Mouse (Mus musculus): Measurements from ENCODE around the gene Btg3. TPM values are rescaled to one million over a fixed set of nuclear protein-coding genes. Genes with fewer than 3 reads are reported as not detected.

The Btg3 gene
- polyA plus RNA-seq, 1 experiment from 2014 or later: 90.6 TPM

GRCm38 (mm10) chr16:78317960-78318359, 59.0 kb downstream of the Btg3 start:
- ATAC-seq (replicated peaks; ENCODE audit: insufficient number of reproducible peaks, low FRiP score, low TSS enrichment): no peak; the same call in 1 of the 2 replicates
- Histone ChIP-seq H3K9me3 (replicated peaks; ENCODE audit: control insufficient read depth, low read length) (no peaks in the 10 kb centered on the region), H3K27ac (ENCODE audit: low read depth, low read length) (no peak overlapping the region), H3K4me1 (ENCODE audit: control insufficient read depth, insufficient read depth, low read length) (peaks cover 35% of the 10 kb centered on the region), H3K4me2 (peak overlapping the region; percentile 25), H3K36me3 (ENCODE audit: control insufficient read depth, insufficient read depth, low read length) (no peaks in the 10 kb centered on the region), H3K4me3 (ENCODE audit: low read depth, low read length) (no peak overlapping the region), H3K9ac (ENCODE audit: low read depth, low read length) (no peak overlapping the region), H3K27me3 (ENCODE audit: control insufficient read depth, insufficient read depth, low read length) (no peaks in the 10 kb centered on the region)
- 28% methylated on average over 7 of the region's 7 CpGs for WGBS (ENCODE audit: insufficient replicate concordance)

- Histone ChIP-seq H3K4me3 (ENCODE audit: low read depth, low read length) (no peak overlapping the region), H3K36me3 (ENCODE audit: control insufficient read depth, insufficient read depth, low read length) (no peaks in the 10 kb centered on the region), H3K4me1 (ENCODE audit: control insufficient read depth, insufficient read depth, low read length) (peaks cover 28% of the 10 kb centered on the region), H3K4me2 (no peak overlapping the region), H3K9me3 (replicated peaks; ENCODE audit: control insufficient read depth, low read length) (no peaks in the 10 kb centered on the region), H3K9ac (ENCODE audit: low read depth, low read length) (no peak overlapping the region), H3K27me3 (ENCODE audit: control insufficient read depth, insufficient read depth, low read length) (no peaks in the 10 kb centered on the region), H3K27ac (ENCODE audit: low read depth, low read length) (no peak overlapping the region)
- ATAC-seq (replicated peaks; ENCODE audit: insufficient number of reproducible peaks, low FRiP score, low TSS enrichment): no peak
- WGBS (ENCODE audit: insufficient replicate concordance): 78% methylated on average over 9 of the region's 9 CpGs
Measured at GRCm38 (mm10) chr16:78316849-78317248, 60.1 kb downstream of the Btg3 start.

- peaks cover 27% of the 10 kb centered on the region for H3K4me1 ChIP-seq (ENCODE audit: control insufficient read depth, insufficient read depth, low read length)
- no peak overlapping the region for H3K9ac ChIP-seq (ENCODE audit: low read depth, low read length)
- H3K27me3 ChIP-seq (ENCODE audit: control insufficient read depth, insufficient read depth, low read length): no peaks in the 10 kb centered on the region
- peak overlapping the region; percentile 31 for H3K4me2 ChIP-seq
- ATAC-seq (replicated peaks; ENCODE audit: insufficient number of reproducible peaks, low FRiP score, low TSS enrichment): no peak
- 41% methylated on average over 6 of the region's 6 CpGs for WGBS (ENCODE audit: insufficient replicate concordance)
- no peaks in the 10 kb centered on the region for H3K9me3 ChIP-seq (replicated peaks; ENCODE audit: control insufficient read depth, low read length)
- no peak overlapping the region for H3K4me3 ChIP-seq (ENCODE audit: low read depth, low read length)
- H3K27ac ChIP-seq (ENCODE audit: low read depth, low read length): no peak overlapping the region
- H3K36me3 ChIP-seq (ENCODE audit: control insufficient read depth, insufficient read depth, low read length): no peaks in the 10 kb centered on the region
Measured at GRCm38 (mm10) chr16:78314026-78314425, 63.0 kb downstream of the Btg3 start.

- H3K9me3 ChIP-seq (replicated peaks; ENCODE audit: control insufficient read depth, low read length): no peaks in the 10 kb centered on the region
- H3K4me3 ChIP-seq (ENCODE audit: low read depth, low read length): no peak overlapping the region
- H3K4me2 ChIP-seq: peak overlapping the region; percentile 3; the same call in 1 of the 2 replicates
- H3K4me1 ChIP-seq (ENCODE audit: control insufficient read depth, insufficient read depth, low read length): peaks cover 30% of the 10 kb centered on the region
- H3K27me3 ChIP-seq (ENCODE audit: control insufficient read depth, insufficient read depth, low read length): no peaks in the 10 kb centered on the region
- no peak for ATAC-seq (replicated peaks; ENCODE audit: insufficient number of reproducible peaks, low FRiP score, low TSS enrichment)
- 66% methylated on average over 16 of the region's 16 CpGs for WGBS (ENCODE audit: insufficient replicate concordance)
- 0 out of 2 replicates have a peak overlapping the region, but pooled peaks have one; percentile 24 for H3K27ac ChIP-seq (ENCODE audit: low read depth, low read length)
- H3K36me3 ChIP-seq (ENCODE audit: control insufficient read depth, insufficient read depth, low read length): no peaks in the 10 kb centered on the region
- no peak overlapping the region for H3K9ac ChIP-seq (ENCODE audit: low read depth, low read length)
Measured at GRCm38 (mm10) chr16:78313135-78313887, 63.7 kb downstream of the Btg3 start.

GRCm38 (mm10) chr16:78309258-78309657, 67.7 kb downstream of the Btg3 start:
- Histone ChIP-seq H3K4me1 (ENCODE audit: control insufficient read depth, insufficient read depth, low read length) (peaks cover 28% of the 10 kb centered on the region), H3K9ac (ENCODE audit: low read depth, low read length) (no peak overlapping the region), H3K4me3 (ENCODE audit: low read depth, low read length) (no peak overlapping the region), H3K27me3 (ENCODE audit: control insufficient read depth, insufficient read depth, low read length) (no peaks in the 10 kb centered on the region), H3K9me3 (replicated peaks; ENCODE audit: control insufficient read depth, low read length) (no peaks in the 10 kb centered on the region), H3K27ac (ENCODE audit: low read depth, low read length) (peak overlapping the region; percentile 22; the same call in 1 of the 2 replicates), H3K36me3 (ENCODE audit: control insufficient read depth, insufficient read depth, low read length) (no peaks in the 10 kb centered on the region), H3K4me2 (no peak overlapping the region)
- 61% methylated on average over 6 of the region's 6 CpGs for WGBS (ENCODE audit: insufficient replicate concordance)
- ATAC-seq (replicated peaks; ENCODE audit: insufficient number of reproducible peaks, low FRiP score, low TSS enrichment): no peak

- H3K27me3 ChIP-seq (ENCODE audit: control insufficient read depth, insufficient read depth, low read length): no peaks in the 10 kb centered on the region
- WGBS (ENCODE audit: insufficient replicate concordance): 87% methylated on average over 16 of the region's 16 CpGs
- no peak overlapping the region for H3K4me3 ChIP-seq (ENCODE audit: low read depth, low read length)
- H3K4me2 ChIP-seq: no peak overlapping the region
- H3K36me3 ChIP-seq (ENCODE audit: control insufficient read depth, insufficient read depth, low read length): no peaks in the 10 kb centered on the region
- H3K9me3 ChIP-seq (replicated peaks; ENCODE audit: control insufficient read depth, low read length): no peaks in the 10 kb centered on the region
- H3K27ac ChIP-seq (ENCODE audit: low read depth, low read length): no peak overlapping the region
- no peak for ATAC-seq (replicated peaks; ENCODE audit: insufficient number of reproducible peaks, low FRiP score, low TSS enrichment)
- H3K9ac ChIP-seq (ENCODE audit: low read depth, low read length): no peak overlapping the region
- peaks cover 28% of the 10 kb centered on the region for H3K4me1 ChIP-seq (ENCODE audit: control insufficient read depth, insufficient read depth, low read length)
Measured at GRCm38 (mm10) chr16:78307476-78308192, 69.4 kb downstream of the Btg3 start.

- no peak for ATAC-seq (replicated peaks; ENCODE audit: insufficient number of reproducible peaks, low FRiP score, low TSS enrichment)
- no peak overlapping the region for H3K4me2 ChIP-seq
- H3K4me3 ChIP-seq (ENCODE audit: low read depth, low read length): no peak overlapping the region
- no peak overlapping the region for H3K27ac ChIP-seq (ENCODE audit: low read depth, low read length)
- H3K36me3 ChIP-seq (ENCODE audit: control insufficient read depth, insufficient read depth, low read length): no peaks in the 10 kb centered on the region
- H3K9ac ChIP-seq (ENCODE audit: low read depth, low read length): no peak overlapping the region
- no peaks in the 10 kb centered on the region for H3K27me3 ChIP-seq (ENCODE audit: control insufficient read depth, insufficient read depth, low read length)
- H3K4me1 ChIP-seq (ENCODE audit: control insufficient read depth, insufficient read depth, low read length): peaks cover 23% of the 10 kb centered on the region
- H3K9me3 ChIP-seq (replicated peaks; ENCODE audit: control insufficient read depth, low read length): no peaks in the 10 kb centered on the region
- WGBS (ENCODE audit: insufficient replicate concordance): 78% methylated on average over 8 of the region's 8 CpGs
Measured at GRCm38 (mm10) chr16:78306606-78307005, 70.4 kb downstream of the Btg3 start.

GRCm38 (mm10) chr16:78305606-78306100, 71.3 kb downstream of the Btg3 start:
- Histone ChIP-seq H3K9me3 (replicated peaks; ENCODE audit: control insufficient read depth, low read length) (no peaks in the 10 kb centered on the region), H3K27ac (ENCODE audit: low read depth, low read length) (0 out of 2 replicates have a peak overlapping the region, but pooled peaks have one; percentile 22), H3K36me3 (ENCODE audit: control insufficient read depth, insufficient read depth, low read length) (no peaks in the 10 kb centered on the region), H3K4me3 (ENCODE audit: low read depth, low read length) (no peak overlapping the region), H3K4me1 (ENCODE audit: control insufficient read depth, insufficient read depth, low read length) (peaks cover 23% of the 10 kb centered on the region), H3K4me2 (no peak overlapping the region), H3K9ac (ENCODE audit: low read depth, low read length) (no peak overlapping the region), H3K27me3 (ENCODE audit: control insufficient read depth, insufficient read depth, low read length) (no peaks in the 10 kb centered on the region)
- ATAC-seq (replicated peaks; ENCODE audit: insufficient number of reproducible peaks, low FRiP score, low TSS enrichment): no peak
- WGBS (ENCODE audit: insufficient replicate concordance): 62% methylated on average over 12 of the region's 12 CpGs

Data from heart, embryonic 11.5 days (tissue).